Mouse (Mus musculus) mouse embryonic stem cell (cell line): Measurements from ENCODE around the gene Rnf222.

Experiments used
- in situ Hi-C, 2 experiments: fragments of 300-500 bp; cut with MboI; formaldehyde crosslinking; loops; 1 replicate in 1 of 2; 3 replicates in 1 of 2; pipeline ENCODE4 v1.14.3; 2019 to 2020; ENCODE audit warnings: low sequenced_read_pairs in 2 of 2, low pct_unique_long_range_greater_than_20kb in 1 of 2, mixed read lengths in 1 of 2; ENCODE audit not compliant: unreplicated experiment in 1 of 2

The Rnf222 gene

DNA sequence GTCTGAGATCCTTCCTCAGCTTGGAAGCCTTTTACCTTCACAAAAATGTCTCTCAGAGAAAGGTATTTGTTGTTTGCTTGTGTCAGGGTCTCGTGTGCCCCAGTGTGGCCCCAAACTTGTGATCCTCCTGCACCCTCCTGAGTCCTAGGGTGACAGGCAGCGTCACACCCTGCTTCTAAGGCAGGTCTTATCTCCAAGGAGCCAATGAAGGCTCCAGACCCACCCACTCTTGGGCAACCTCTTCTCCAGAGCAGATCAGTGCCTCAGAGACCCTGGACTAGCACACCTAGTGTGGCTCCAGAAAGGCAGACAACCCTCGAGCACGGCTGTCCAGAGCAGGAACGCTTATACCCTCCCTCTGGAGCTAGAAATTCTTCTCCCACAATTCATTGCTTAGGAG lies 4.0 kb upstream of the Rnf222 start:
- in situ Hi-C loops, result no loop called here

DNA sequence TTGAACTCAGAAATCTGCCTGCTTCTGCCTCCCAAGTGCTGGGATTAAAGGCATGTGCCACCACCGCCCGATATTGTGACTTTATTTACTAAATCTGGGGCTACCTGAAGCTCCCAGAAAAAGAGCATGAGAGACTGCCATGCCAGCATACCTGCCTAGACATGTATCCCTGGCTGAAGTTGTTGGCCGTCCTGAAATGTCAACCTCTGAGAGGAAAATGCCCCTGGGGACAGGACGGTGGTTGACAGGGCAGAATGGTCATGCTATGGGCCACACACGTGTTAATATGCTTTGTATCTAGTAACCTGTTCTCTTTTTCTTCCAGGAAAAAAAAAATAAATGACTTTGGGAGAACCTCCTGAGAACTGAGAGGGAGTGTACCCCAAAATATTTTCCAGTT lies 2.3 kb upstream of the Rnf222 start:
- in situ Hi-C loops, result no loop called here

- in situ Hi-C loops, result no loop called here
These were observed 300 bp downstream of the Rnf222 start for GRCm38 (mm10) chr11:68888653-68889052.

DNA sequence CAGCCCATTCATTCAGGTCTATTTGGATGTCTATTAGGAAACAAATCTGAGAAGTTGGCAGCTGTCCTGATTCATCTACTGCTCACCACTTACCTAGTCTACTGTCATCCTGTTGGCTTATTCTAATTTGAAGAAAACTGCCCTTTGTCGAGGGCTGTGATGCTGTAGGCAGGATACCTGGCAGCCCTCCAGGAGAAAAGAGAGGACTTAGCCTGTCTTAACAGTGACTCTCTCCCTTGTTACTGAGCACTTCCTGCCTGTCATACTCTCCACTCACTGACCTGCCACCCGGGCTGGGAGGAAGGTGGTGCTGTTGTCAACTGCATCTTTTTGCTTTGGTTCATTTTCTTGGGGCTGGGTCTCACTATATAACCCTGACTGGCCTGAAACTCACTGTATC lies 2.3 kb downstream of the Rnf222 start:
- in situ Hi-C loops, result no loop called here

DNA sequence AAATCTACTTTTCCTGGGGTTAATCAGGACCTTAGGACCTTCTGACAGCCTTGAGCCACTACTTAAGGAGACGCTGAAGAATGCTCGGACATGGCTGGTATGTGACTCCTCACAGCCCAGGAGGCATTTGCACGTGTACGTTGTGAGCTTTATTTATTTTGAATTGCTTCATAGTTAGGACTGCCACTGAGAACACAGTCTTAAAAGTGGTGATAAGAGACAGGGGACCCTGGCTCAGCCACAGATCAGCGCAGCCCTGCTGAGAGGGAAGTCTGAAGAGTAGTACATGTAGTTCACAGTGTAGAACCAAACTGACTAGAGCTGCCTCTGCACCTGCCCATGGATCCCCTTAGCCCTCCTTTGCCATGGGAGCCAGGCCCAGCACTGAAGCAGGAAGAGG lies 3.5 kb downstream of the Rnf222 start:
- in situ Hi-C loops, result no loop called here

DNA sequence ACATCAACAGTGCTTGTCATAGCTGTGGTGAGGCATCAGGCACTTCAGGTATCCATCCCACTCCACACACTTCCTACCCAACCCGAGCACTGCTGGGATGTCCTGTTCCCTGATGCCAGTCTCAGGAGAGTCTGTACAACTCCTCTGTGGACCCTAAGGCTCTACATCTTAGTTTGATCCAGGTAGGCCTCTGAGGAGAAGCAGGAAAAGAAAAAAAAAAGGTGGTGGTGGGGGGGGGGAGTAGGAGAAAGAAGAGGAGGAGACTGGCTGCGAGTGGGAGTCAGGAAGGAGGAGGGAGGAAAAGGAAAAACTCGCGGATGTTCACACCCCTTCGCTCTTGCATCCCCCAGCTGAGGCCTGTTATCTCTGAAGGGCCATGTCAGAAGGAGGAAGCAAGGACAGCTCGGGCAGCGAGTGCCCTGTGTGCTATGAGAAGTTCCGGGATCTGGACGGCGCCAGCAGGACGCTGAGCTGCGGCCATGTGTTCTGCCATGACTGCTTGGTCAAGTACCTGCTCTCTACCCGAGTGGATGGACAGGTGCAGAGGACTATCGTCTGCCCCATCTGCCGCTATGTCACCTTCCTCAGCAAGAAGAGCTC lies 4.0 kb downstream of the Rnf222 start:
- in situ Hi-C loops, result no loop called here

GRCm38 (mm10) chr11:68893911-68894464 lies 5.6 kb downstream of the Rnf222 start:
- in situ Hi-C loops, result no loop called here

- in situ Hi-C loops, result no loop called here
These were observed 7.9 kb downstream of the Rnf222 start for GRCm38 (mm10) chr11:68896247-68896646.

- in situ Hi-C loops, result no loop called here
These were observed 8.8 kb downstream of the Rnf222 start for GRCm38 (mm10) chr11:68897120-68897519.

- in situ Hi-C loops, result no loop called here
These were observed 9.5 kb downstream of the Rnf222 start for GRCm38 (mm10) chr11:68897838-68898237.

DNA sequence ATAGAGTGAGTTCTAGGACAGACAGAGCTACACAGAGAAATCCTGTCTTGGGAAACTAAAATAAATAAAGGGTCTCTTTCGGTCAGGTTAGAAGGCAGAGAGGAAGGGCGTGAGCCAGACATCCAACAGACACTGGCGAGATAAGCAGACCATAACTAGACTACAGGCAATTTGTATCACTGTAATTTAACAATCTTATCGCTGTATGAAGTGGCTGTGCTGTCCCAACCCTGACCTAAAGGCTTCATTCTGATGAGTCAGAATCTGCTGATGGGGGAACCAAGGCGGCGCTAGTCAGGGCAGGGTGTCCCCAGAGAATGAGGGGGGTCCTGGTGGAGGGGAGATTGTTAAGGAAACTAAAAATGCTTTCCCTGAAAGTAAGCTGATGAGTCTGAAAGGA lies 10.4 kb downstream of the Rnf222 start:
- in situ Hi-C loops, result no loop called here

DNA sequence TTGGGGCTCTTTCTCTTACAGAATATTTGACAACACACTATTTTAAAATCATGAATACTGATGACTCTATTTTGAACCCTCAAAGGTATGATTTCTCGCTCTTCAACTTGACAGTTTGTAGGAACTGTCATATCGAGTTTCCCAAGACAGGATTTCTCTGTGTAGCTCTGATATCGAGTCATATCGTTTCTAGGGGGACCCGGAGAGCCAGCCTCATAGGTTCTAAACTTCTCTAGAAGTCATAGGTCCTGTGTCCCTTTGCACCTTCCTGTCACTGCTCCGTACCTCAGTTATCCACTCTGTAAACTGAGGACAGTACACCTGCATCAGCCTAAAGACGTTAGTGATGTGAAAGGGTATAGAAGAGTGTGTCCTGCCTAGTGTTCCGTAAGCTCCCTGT lies 11.5 kb downstream of the Rnf222 start:
- in situ Hi-C loops, result loop anchor here in 1 of 2 experiments (5.0 kb wide), 1 partner anchor 72 kb away; no protein-coding TSS in a partner anchor

DNA sequence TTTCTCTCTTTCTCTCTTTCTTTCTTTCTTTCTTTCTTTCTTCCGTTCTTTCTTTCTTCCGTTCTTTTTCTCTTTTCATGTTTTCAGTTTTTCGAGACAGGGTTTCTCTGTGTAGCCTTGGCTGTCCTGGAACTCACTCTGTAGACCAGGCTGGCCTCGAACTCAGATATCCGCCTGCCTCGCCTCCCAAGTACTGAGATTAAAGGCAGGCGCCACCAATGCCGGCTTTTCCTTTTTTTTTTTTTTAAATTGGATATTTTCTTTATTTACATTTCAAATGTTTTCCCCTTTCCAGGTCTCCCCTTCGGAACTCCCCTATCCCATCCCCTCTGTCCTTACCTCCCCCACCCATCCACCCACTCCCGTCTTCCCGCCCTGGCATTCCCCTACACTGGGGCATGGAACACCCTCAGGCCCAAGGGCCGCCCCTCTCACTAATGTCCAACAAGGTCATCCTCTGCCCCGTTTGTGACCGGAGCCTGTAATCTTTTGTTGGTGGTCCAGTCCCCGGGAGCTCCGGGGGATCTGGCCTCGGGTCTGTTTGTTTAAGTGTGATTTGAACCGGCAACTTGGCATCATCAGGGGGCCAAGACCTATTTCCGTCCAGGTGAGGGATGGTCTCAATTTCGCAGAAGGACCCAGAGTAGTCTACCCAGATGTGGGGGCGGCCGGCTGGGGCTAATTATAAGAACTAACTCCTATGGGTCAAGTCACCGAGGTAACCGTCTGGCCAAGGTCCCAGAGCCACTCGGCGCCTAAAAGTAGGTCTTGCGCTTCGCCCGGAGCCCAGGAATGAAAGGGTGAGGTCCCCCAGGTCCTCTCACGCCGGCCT lies 12.4 kb downstream of the Rnf222 start:
- in situ Hi-C loops, result loop anchor here in 1 of 2 experiments (5.0 kb wide), 1 partner anchor 72 kb away; no protein-coding TSS in a partner anchor

DNA sequence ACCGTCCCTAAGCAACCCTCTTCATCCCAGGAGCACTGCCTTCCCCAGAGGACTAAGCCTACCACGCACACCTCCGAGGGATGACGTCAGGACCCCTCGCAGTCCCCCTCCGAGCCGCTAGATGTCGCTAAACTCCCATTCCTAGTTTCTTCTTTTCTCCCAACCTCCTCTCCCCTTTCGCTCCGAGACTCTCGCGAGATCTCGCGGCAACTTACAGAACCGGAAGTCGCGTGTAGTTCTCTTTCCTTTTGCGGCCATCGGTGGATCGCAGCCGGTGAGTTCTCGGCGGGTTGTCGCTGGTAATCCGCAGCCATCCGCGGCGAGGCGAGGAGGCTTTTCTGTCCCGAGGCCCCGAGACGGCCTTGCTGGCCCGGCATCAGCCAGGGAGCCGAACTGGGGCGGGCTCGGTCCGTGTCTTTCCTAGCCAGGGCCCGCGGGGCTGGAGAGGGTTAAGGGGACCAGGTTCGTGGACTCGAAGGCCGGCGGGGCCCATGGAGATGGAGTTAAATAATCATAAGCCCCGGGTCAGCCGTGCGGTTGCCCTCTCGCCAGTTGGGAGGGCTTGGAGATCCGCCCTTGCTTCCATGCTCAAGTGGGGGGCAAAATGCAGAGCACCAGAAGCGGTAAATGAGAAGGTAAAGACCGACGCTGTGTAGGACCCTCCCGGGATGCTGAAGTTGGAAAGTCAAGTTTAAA lies 13.1 kb downstream of the Rnf222 start, which contains the start of gene Rpl26:
Gene Rpl26 (plus strand): TSS at position 233 of the 696 bp plus-strand sequence.
- in situ Hi-C loops, result loop anchor here in 1 of 2 experiments (5.0 kb wide), 1 partner anchor 71 kb away; no protein-coding TSS in a partner anchor

DNA sequence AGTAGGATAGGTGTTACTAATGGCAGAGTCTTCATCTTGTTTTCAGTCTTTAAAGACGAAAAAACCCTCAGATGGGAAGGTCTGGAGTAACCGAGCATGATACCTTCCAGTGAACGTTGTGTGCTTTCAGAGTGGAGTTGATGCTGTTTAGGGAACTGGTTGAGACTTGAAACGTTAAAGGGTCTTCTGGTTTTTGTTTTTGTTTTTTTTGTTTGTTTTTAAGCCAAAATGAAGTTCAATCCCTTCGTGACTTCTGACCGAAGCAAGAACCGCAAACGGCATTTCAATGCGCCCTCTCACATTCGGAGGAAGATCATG lies 13.7 kb downstream of the Rnf222 start:
- in situ Hi-C loops, result loop anchor here in 1 of 2 experiments (5.0 kb wide), 1 partner anchor 70 kb away; no protein-coding TSS in a partner anchor

DNA sequence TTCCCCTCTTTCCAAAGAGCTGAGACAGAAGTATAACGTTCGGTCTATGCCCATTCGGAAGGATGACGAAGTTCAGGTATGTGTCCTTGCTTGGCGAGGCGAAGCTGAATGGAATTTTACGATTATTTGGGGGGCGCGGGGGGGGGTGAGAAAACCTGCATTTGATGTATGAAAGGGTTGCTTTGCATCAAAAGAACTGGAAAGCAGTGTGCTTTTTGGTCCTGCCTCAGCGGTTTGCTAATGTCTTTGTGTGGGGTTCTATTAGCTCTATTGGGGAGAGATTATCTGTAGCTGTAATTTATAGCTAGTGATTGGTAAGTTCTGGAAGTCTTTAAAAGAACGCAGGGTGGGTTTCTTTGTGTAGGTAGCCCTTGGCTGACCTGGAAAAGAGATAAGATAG lies 14.0 kb downstream of the Rnf222 start:
- in situ Hi-C loops, result loop anchor here in 1 of 2 experiments (5.0 kb wide), 1 partner anchor 70 kb away; no protein-coding TSS in a partner anchor

GRCm38 (mm10) chr11:68902823-68903222 lies 14.5 kb downstream of the Rnf222 start:
- in situ Hi-C loops, result loop anchor here in 1 of 2 experiments (5.0 kb wide), 1 partner anchor 69 kb away; no protein-coding TSS in a partner anchor

- in situ Hi-C loops, result loop anchor here in 1 of 2 experiments (5.0 kb wide), 1 partner anchor 69 kb away; no protein-coding TSS in a partner anchor
These were observed 15.4 kb downstream of the Rnf222 start for GRCm38 (mm10) chr11:68903775-68904174.
